27 mouse cellular contexts compared by ENCODE assay signal in the genomic region with DNA sequence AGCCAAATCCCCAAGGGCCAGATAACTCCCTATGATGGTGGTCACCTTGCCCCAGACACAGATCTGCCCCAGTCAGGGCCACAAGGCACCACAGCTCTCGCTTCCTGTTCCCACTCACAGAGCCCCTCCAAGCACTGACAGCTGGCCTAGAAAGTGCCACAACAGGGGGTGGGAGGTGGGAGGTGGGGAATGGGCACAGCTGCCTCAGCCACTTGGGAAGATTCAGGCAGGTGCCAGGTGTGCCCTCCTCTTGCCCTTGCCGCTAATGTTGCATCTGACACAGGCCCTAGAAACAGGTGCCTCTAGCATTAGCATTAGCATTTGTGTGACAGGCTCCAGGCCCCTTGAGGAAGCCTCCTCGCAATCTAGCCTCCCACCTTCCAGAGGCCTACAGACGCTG. TPM values are rescaled to one million over a fixed set of nuclear protein-coding genes. Genes with fewer than 3 reads are reported as not detected.
DNase-seq lines count a peak whose midpoint lies in the region; ATAC-seq and TF ChIP-seq lines count a peak whose summit lies in the region.
"Had no signal": no experiment of that assay in that cellular context is flagged by ENCODE, and none has a peak within 500 bp of the region (broad histone marks: within the 10 kb centered on the region; RNA-seq: fewer than 3 reads in every experiment).

No protein-coding gene starts in this region.

- no peak for TF ChIP-seq EP300 in liver, postnatal 0 days (IDR thresholded peaks at IDR 0.05; ENCODE audit: low read depth)

- peak; percentile 25; the same call in 1 of the 2 replicates for ATAC-seq in hindbrain, postnatal 0 days
- no peak for ATAC-seq in hindbrain, embryonic 12.5 days (ENCODE audit: low FRiP score)
- ATAC-seq in neural tube, embryonic 12.5 days (ENCODE audit: low FRiP score, low read depth) = peak; percentile 21; the same call in 1 of the 2 replicates
- 0 out of 2 replicates have a peak, but pooled peaks have one; percentile 23 for ATAC-seq in midbrain, postnatal 0 days (ENCODE audit: low FRiP score)
- no peak for ATAC-seq in liver, postnatal 0 days
- ATAC-seq: activated CD4-positive, CD25-positive, alpha-beta regulatory T cell, adult 4 months; inflammation-experienced regulatory T-cells, adult 6 months had no signal

- no peak overlapping the region for H3K9ac ChIP-seq in hindbrain, postnatal 0 days (replicated peaks; ENCODE audit: low read length)
- no peak overlapping the region for H3K9ac ChIP-seq in hindbrain, embryonic 12.5 days
- H3K9ac ChIP-seq in neural tube, embryonic 12.5 days = no peak overlapping the region
- no peak overlapping the region for H3K9ac ChIP-seq in midbrain, postnatal 0 days (replicated peaks; ENCODE audit: low read length, poor library complexity, severe bottlenecking)
- H3K9ac ChIP-seq in liver, postnatal 0 days (replicated peaks) = no peak overlapping the region
- H3K9ac ChIP-seq: embryonic facial prominence, embryonic 13.5 days; forebrain, embryonic 12.5 days had no signal

- no peak for TF ChIP-seq CTCF in hindbrain, postnatal 0 days (IDR thresholded peaks at IDR 0.05; ENCODE audit: low read depth)
- TF ChIP-seq CTCF in midbrain, postnatal 0 days (IDR thresholded peaks at IDR 0.05) = no peak
- no peak for TF ChIP-seq CTCF in liver, postnatal 0 days (IDR thresholded peaks at IDR 0.05; ENCODE audit: low read depth)

- H3K36me3 ChIP-seq in hindbrain, postnatal 0 days (ENCODE audit: insufficient read depth, low read length) = no peaks in the 10 kb centered on the region
- H3K36me3 ChIP-seq in hindbrain, embryonic 12.5 days = no peaks in the 10 kb centered on the region
- H3K36me3 ChIP-seq in neural tube, embryonic 12.5 days = no peaks in the 10 kb centered on the region
- no peaks in the 10 kb centered on the region for H3K36me3 ChIP-seq in midbrain, postnatal 0 days (ENCODE audit: insufficient read depth, low read length)
- H3K36me3 ChIP-seq in liver, postnatal 0 days (replicated peaks; ENCODE audit: insufficient read depth, low read length) = no peaks in the 10 kb centered on the region
- H3K36me3 ChIP-seq: embryonic facial prominence, embryonic 13.5 days; forebrain, embryonic 12.5 days; heart, embryonic 10.5 days had no signal

- 67% methylated on average over 4 of the region's 4 CpGs for WGBS in hindbrain, postnatal 0 days
- WGBS in hindbrain, embryonic 12.5 days = 77% methylated on average over 4 of the region's 4 CpGs
- 72% methylated on average over 4 of the region's 4 CpGs for WGBS in neural tube, embryonic 12.5 days
- WGBS in midbrain, postnatal 0 days = 64% methylated on average over 4 of the region's 4 CpGs
- 78% methylated on average over 4 of the region's 4 CpGs for WGBS in liver, postnatal 0 days (ENCODE audit: insufficient replicate concordance)

- H3K9me3 ChIP-seq in hindbrain, postnatal 0 days (ENCODE audit: low read length) = no peaks in the 10 kb centered on the region
- H3K9me3 ChIP-seq in hindbrain, embryonic 12.5 days (replicated peaks) = no peaks in the 10 kb centered on the region
- H3K9me3 ChIP-seq in neural tube, embryonic 12.5 days = no peaks in the 10 kb centered on the region
- no peaks in the 10 kb centered on the region for H3K9me3 ChIP-seq in midbrain, postnatal 0 days (ENCODE audit: low read length)
- no peaks in the 10 kb centered on the region for H3K9me3 ChIP-seq in liver, postnatal 0 days (ENCODE audit: low read length)
- H3K9me3 ChIP-seq: embryonic facial prominence, embryonic 13.5 days; forebrain, embryonic 12.5 days; heart, embryonic 10.5 days had no signal

- no peaks in the 10 kb centered on the region; the same call in 1 of the 2 replicates for H3K4me1 ChIP-seq in hindbrain, postnatal 0 days (ENCODE audit: insufficient read depth, low read length)
- 0 out of 2 replicates have a peak, but pooled peaks cover 5% of the 10 kb centered on the region for H3K4me1 ChIP-seq in hindbrain, embryonic 12.5 days
- H3K4me1 ChIP-seq in neural tube, embryonic 12.5 days = peaks cover 13% of the 10 kb centered on the region
- H3K4me1 ChIP-seq in midbrain, postnatal 0 days (ENCODE audit: insufficient read depth, low read length) = no peaks in the 10 kb centered on the region
- no peaks in the 10 kb centered on the region for H3K4me1 ChIP-seq in liver, postnatal 0 days (ENCODE audit: insufficient read depth)
- H3K4me1 ChIP-seq: embryonic facial prominence, embryonic 13.5 days; heart, embryonic 10.5 days had no signal

- H3K27ac ChIP-seq in hindbrain, postnatal 0 days = no peak overlapping the region
- H3K27ac ChIP-seq in hindbrain, embryonic 12.5 days = no peak overlapping the region
- no peak overlapping the region for H3K27ac ChIP-seq in neural tube, embryonic 12.5 days
- no peak overlapping the region for H3K27ac ChIP-seq in midbrain, postnatal 0 days (ENCODE audit: low read depth, low read length)
- no peak overlapping the region for H3K27ac ChIP-seq in liver, postnatal 0 days (ENCODE audit: low read depth)
- H3K27ac ChIP-seq: embryonic facial prominence, embryonic 13.5 days; forebrain, embryonic 12.5 days; heart, embryonic 10.5 days had no signal

- H3K27me3 ChIP-seq in hindbrain, postnatal 0 days (ENCODE audit: insufficient read depth, low read length) = no peaks in the 10 kb centered on the region
- H3K27me3 ChIP-seq in hindbrain, embryonic 12.5 days = 0 out of 2 replicates have a peak, but pooled peaks cover 3% of the 10 kb centered on the region
- H3K27me3 ChIP-seq in neural tube, embryonic 12.5 days (replicated peaks) = no peaks in the 10 kb centered on the region
- H3K27me3 ChIP-seq in midbrain, postnatal 0 days (ENCODE audit: insufficient read depth, low read length) = no peaks in the 10 kb centered on the region
- no peaks in the 10 kb centered on the region for H3K27me3 ChIP-seq in liver, postnatal 0 days (ENCODE audit: insufficient read depth, low read length)
- H3K27me3 ChIP-seq: forebrain, embryonic 12.5 days; Patski had no signal

- no peak overlapping the region for H3K4me2 ChIP-seq in hindbrain, postnatal 0 days (ENCODE audit: low read depth, low read length)
- H3K4me2 ChIP-seq in hindbrain, embryonic 12.5 days (replicated peaks) = no peak overlapping the region
- no peak overlapping the region for H3K4me2 ChIP-seq in neural tube, embryonic 12.5 days (replicated peaks)
- no peak overlapping the region for H3K4me2 ChIP-seq in midbrain, postnatal 0 days (ENCODE audit: low read depth, low read length, poor library complexity, severe bottlenecking)
- no peak overlapping the region for H3K4me2 ChIP-seq in liver, postnatal 0 days (ENCODE audit: low read depth, low read length)
- H3K4me2 ChIP-seq: embryonic facial prominence, embryonic 13.5 days; forebrain, embryonic 12.5 days had no signal

- no peak overlapping the region for H3K4me3 ChIP-seq in hindbrain, postnatal 0 days (ENCODE audit: low read length)
- H3K4me3 ChIP-seq in hindbrain, embryonic 12.5 days = no peak overlapping the region
- H3K4me3 ChIP-seq in neural tube, embryonic 12.5 days = no peak overlapping the region
- no peak overlapping the region for H3K4me3 ChIP-seq in midbrain, postnatal 0 days (ENCODE audit: low read depth, low read length)
- no peak overlapping the region for H3K4me3 ChIP-seq in liver, postnatal 0 days (ENCODE audit: low read depth, low read length)
- H3K4me3 ChIP-seq: embryonic facial prominence, embryonic 13.5 days; forebrain, embryonic 12.5 days; heart, embryonic 10.5 days had no signal

- no peak for DNase-seq in hindbrain, postnatal 0 days (ENCODE audit: low spot score)
- no peak for DNase-seq in neural tube, embryonic 10.5 days (ENCODE audit: extremely low spot score, low spot score)
- no peak for DNase-seq in midbrain, postnatal 0 days (ENCODE audit: low spot score)
- no peak for DNase-seq in B cell, adult 2 months
- no peak for DNase-seq in liver, postnatal 0 days
- DNase-seq: adrenal gland, postnatal 25 days; cerebellum, adult 18-20 months; cerebellum, adult 9-11 months; cerebellum, postnatal 36 days; gastrocnemius, postnatal 10 days; heart, adult 18-20 months; heart, postnatal 10 days; heart, postnatal 4 days had no signal

RNA-seq across cellular contexts. Expression of a gene that starts 14.8 kb away (rescaled TPM):
- 45.6 and 50.0 TPM in 2 replicates for total RNA-seq in hindbrain, postnatal 0 days (2014; rRNA removed)
- polyA plus RNA-seq in hindbrain, postnatal 0 days (2015; fragmentation: Nextera tagmentation; extraction: Ambion mirVana) = 35.6 and 36.2 TPM in 2 replicates
- 29.2 and 33.6 TPM in 2 replicates for polyA plus RNA-seq in hindbrain, embryonic 12.5 days (2016; fragmentation: Nextera tagmentation; extraction: Ambion mirVana)
- 65.3 and 70.1 TPM in 2 replicates for polyA plus RNA-seq in neural tube, embryonic 12.5 days (2016; fragmentation: Nextera tagmentation; extraction: Ambion mirVana)
- total RNA-seq in midbrain, postnatal 0 days (2014; rRNA removed) = 15.8 and 16.2 TPM in 2 replicates
- 16.7 and 18.9 TPM in 2 replicates for polyA plus RNA-seq in midbrain, postnatal 0 days (2015; fragmentation: Nextera tagmentation; extraction: Ambion mirVana)
- 0.16 and 0.32 TPM in 2 replicates for polyA plus RNA-seq in liver, postnatal 0 days (2015; fragmentation: Nextera tagmentation; extraction: Ambion mirVana)
- total RNA-seq: heart, adult 18-20 months; heart, postnatal 10 days had no signal

RNA-seq across cellular contexts. Expression of a gene that starts 16.8 kb away (rescaled TPM):
- total RNA-seq in hindbrain, postnatal 0 days (2014; rRNA removed) = not detected in 2 replicates
- polyA plus RNA-seq in hindbrain, postnatal 0 days (2015; fragmentation: Nextera tagmentation; extraction: Ambion mirVana) = not detected in 2 replicates
- polyA plus RNA-seq in hindbrain, embryonic 12.5 days (2016; fragmentation: Nextera tagmentation; extraction: Ambion mirVana) = not detected in 2 replicates
- polyA plus RNA-seq in neural tube, embryonic 12.5 days (2016; fragmentation: Nextera tagmentation; extraction: Ambion mirVana) = not detected in 2 replicates
- total RNA-seq in midbrain, postnatal 0 days (2014; rRNA removed) = 0.38 TPM in 1 of 2 replicates, not detected in the other
- not detected in 2 replicates for polyA plus RNA-seq in midbrain, postnatal 0 days (2015; fragmentation: Nextera tagmentation; extraction: Ambion mirVana)
- not detected in 2 replicates for polyA plus RNA-seq in liver, postnatal 0 days (2015; fragmentation: Nextera tagmentation; extraction: Ambion mirVana)
- total RNA-seq: adrenal gland, adult 18-20 months; adrenal gland, postnatal 25 days; gastrocnemius, postnatal 10 days; gastrocnemius, postnatal 4 days; heart, adult 18-20 months; heart, postnatal 10 days; heart, postnatal 4 days had no signal
- polyA plus RNA-seq: activated CD4-positive, CD25-positive, alpha-beta regulatory T cell, adult 4 months; C2C12; embryonic facial prominence, embryonic 13.5 days; forebrain, embryonic 12.5 days; forebrain, embryonic 16.5 days; frontal cortex, adult 2 months; heart, embryonic 10.5 days; heart, embryonic 14.5 days; inflammation-experienced regulatory T-cells, adult 6 months had no signal

RNA-seq across cellular contexts. Expression of a gene that starts 40.1 kb away (rescaled TPM):
- total RNA-seq in hindbrain, postnatal 0 days (2014; rRNA removed) = not detected in 2 replicates
- polyA plus RNA-seq in hindbrain, postnatal 0 days (2015; fragmentation: Nextera tagmentation; extraction: Ambion mirVana) = not detected in 2 replicates
- polyA plus RNA-seq in hindbrain, embryonic 12.5 days (2016; fragmentation: Nextera tagmentation; extraction: Ambion mirVana) = not detected in 2 replicates
- polyA plus RNA-seq in neural tube, embryonic 12.5 days (2016; fragmentation: Nextera tagmentation; extraction: Ambion mirVana) = not detected in 2 replicates
- total RNA-seq in midbrain, postnatal 0 days (2014; rRNA removed) = 0.49 TPM in 1 of 2 replicates, not detected in the other
- not detected in 2 replicates for polyA plus RNA-seq in midbrain, postnatal 0 days (2015; fragmentation: Nextera tagmentation; extraction: Ambion mirVana)
- polyA plus RNA-seq in liver, postnatal 0 days (2015; fragmentation: Nextera tagmentation; extraction: Ambion mirVana) = not detected in 2 replicates
- total RNA-seq: adrenal gland, adult 18-20 months; adrenal gland, postnatal 25 days; gastrocnemius, postnatal 10 days; gastrocnemius, postnatal 4 days; heart, adult 18-20 months; heart, postnatal 10 days; heart, postnatal 4 days had no signal
- polyA plus RNA-seq: activated CD4-positive, CD25-positive, alpha-beta regulatory T cell, adult 4 months; C2C12; embryonic facial prominence, embryonic 13.5 days; forebrain, embryonic 12.5 days; forebrain, embryonic 16.5 days; frontal cortex, adult 2 months; heart, embryonic 10.5 days; heart, embryonic 14.5 days; inflammation-experienced regulatory T-cells, adult 6 months had no signal

RNA-seq across cellular contexts. Expression of a gene that starts 41.6 kb away (rescaled TPM):
- 0.29 and 0.31 TPM in 2 replicates for total RNA-seq in hindbrain, postnatal 0 days (2014; rRNA removed)
- 0.46 and 0.47 TPM in 2 replicates for polyA plus RNA-seq in hindbrain, postnatal 0 days (2015; fragmentation: Nextera tagmentation; extraction: Ambion mirVana)
- polyA plus RNA-seq in hindbrain, embryonic 12.5 days (2016; fragmentation: Nextera tagmentation; extraction: Ambion mirVana) = 3.6 and 9.3 TPM in 2 replicates
- polyA plus RNA-seq in neural tube, embryonic 12.5 days (2016; fragmentation: Nextera tagmentation; extraction: Ambion mirVana) = 2.7 and 4.6 TPM in 2 replicates
- total RNA-seq in midbrain, postnatal 0 days (2014; rRNA removed) = 0.94 TPM in 1 of 2 replicates, not detected in the other
- 0.07 TPM in 1 of 2 replicates, not detected in the other for polyA plus RNA-seq in midbrain, postnatal 0 days (2015; fragmentation: Nextera tagmentation; extraction: Ambion mirVana)
- not detected in 2 replicates for polyA plus RNA-seq in liver, postnatal 0 days (2015; fragmentation: Nextera tagmentation; extraction: Ambion mirVana)
- total RNA-seq: adrenal gland, adult 18-20 months; adrenal gland, postnatal 25 days; gastrocnemius, postnatal 10 days; gastrocnemius, postnatal 4 days; heart, adult 18-20 months; heart, postnatal 10 days; heart, postnatal 4 days had no signal
- polyA plus RNA-seq: activated CD4-positive, CD25-positive, alpha-beta regulatory T cell, adult 4 months; embryonic facial prominence, embryonic 13.5 days; forebrain, embryonic 12.5 days; heart, embryonic 10.5 days; inflammation-experienced regulatory T-cells, adult 6 months had no signal

RNA-seq across cellular contexts. Expression of a gene that starts 48.9 kb away (rescaled TPM):
- total RNA-seq in hindbrain, postnatal 0 days (2014; rRNA removed) = not detected in 2 replicates
- not detected in 2 replicates for polyA plus RNA-seq in hindbrain, postnatal 0 days (2015; fragmentation: Nextera tagmentation; extraction: Ambion mirVana)
- polyA plus RNA-seq in hindbrain, embryonic 12.5 days (2016; fragmentation: Nextera tagmentation; extraction: Ambion mirVana) = 0.14 and 0.64 TPM in 2 replicates
- polyA plus RNA-seq in neural tube, embryonic 12.5 days (2016; fragmentation: Nextera tagmentation; extraction: Ambion mirVana) = 0.53 and 0.60 TPM in 2 replicates
- not detected in 2 replicates for total RNA-seq in midbrain, postnatal 0 days (2014; rRNA removed)
- not detected in 2 replicates for polyA plus RNA-seq in midbrain, postnatal 0 days (2015; fragmentation: Nextera tagmentation; extraction: Ambion mirVana)
- 0.04 TPM in 1 of 2 replicates, not detected in the other for polyA plus RNA-seq in liver, postnatal 0 days (2015; fragmentation: Nextera tagmentation; extraction: Ambion mirVana)
- total RNA-seq: adrenal gland, adult 18-20 months; adrenal gland, postnatal 25 days; heart, adult 18-20 months; heart, postnatal 10 days; heart, postnatal 4 days had no signal
- polyA plus RNA-seq: activated CD4-positive, CD25-positive, alpha-beta regulatory T cell, adult 4 months; forebrain, embryonic 16.5 days; frontal cortex, adult 2 months; heart, embryonic 14.5 days; inflammation-experienced regulatory T-cells, adult 6 months; Patski had no signal

Comparison
In these comparisons a context has a peak if more than half of its experiments do, and no peak if none do; other contexts are left out.
1. ATAC-seq: peak in hindbrain, postnatal 0 days (single experiment), neural tube, embryonic 12.5 days (single experiment) and midbrain, postnatal 0 days (single experiment); none in hindbrain, embryonic 12.5 days (single experiment) and liver, postnatal 0 days (single experiment).
2. RNA of a gene that starts 14.8 kb away (polyA plus RNA-seq): 65.3 to 70.1 TPM in neural tube, embryonic 12.5 days, 35.6 to 36.2 TPM in hindbrain, postnatal 0 days, 29.2 to 33.6 TPM in hindbrain, embryonic 12.5 days and 16.7 to 18.9 TPM in midbrain, postnatal 0 days; 0.16 to 0.32 TPM in liver, postnatal 0 days; every median in the first group is over 10 times any median in the second.